Mouse (Mus musculus) stomach, embryonic 16.5 days (tissue): ENCODE measurements at regions not wholly inside any gene's neighbourhood (a gene's known extent, or its start where the extent isn't known, plus 50 kb on each side); places are given as distances from the start of the nearest gene placed in this dataset.

Experiments used
- ATAC-seq: fragments of 200-750 bp; cut with Nextera tagmentation; 2 replicates; pipeline ENCODE4 v1.8.0; 2017; ENCODE audit warnings: moderate number of reproducible peaks, moderate TSS enrichment; ENCODE audit not compliant: insufficient read depth, low FRiP score
- H3K27ac ChIP-seq: fragments of 300-500 bp; sonication (generic); 2 replicates; pipeline ENCODE4 v1.5.1; 2014; ENCODE audit warnings: low read length
- H3K27me3 ChIP-seq: fragments of 300-500 bp; sonication (generic); 2 replicates; pipeline ENCODE4 v1.6.1; 2014; ENCODE audit warnings: low read length, control low read depth, mixed read lengths; ENCODE audit not compliant: control insufficient read depth, insufficient read depth
- H3K36me3 ChIP-seq: fragments of 300-500 bp; sonication (generic); 2 replicates; pipeline ENCODE4 v1.6.1; 2014; ENCODE audit warnings: low read length; ENCODE audit not compliant: control insufficient read depth, insufficient read depth
- H3K4me1 ChIP-seq: fragments of 300-500 bp; sonication (generic); 2 replicates; pipeline ENCODE4 v1.6.1; 2014; ENCODE audit warnings: low read length, control low read depth, mixed read lengths; ENCODE audit not compliant: control insufficient read depth, insufficient read depth
- H3K4me2 ChIP-seq: fragments of 300-500 bp; sonication (generic); 2 replicates; pipeline ENCODE4 v1.6.1; 2014; ENCODE audit warnings: low read depth, low read length, mixed read lengths
- H3K4me3 ChIP-seq: fragments of 300-500 bp; sonication (generic); replicated peaks from 2 replicates; pipeline ENCODE4 v1.5.1; 2014; ENCODE audit warnings: mild to moderate bottlenecking, low read length
- H3K9ac ChIP-seq: fragments of 300-500 bp; sonication (generic); 2 replicates; pipeline ENCODE4 v1.6.1; 2014; ENCODE audit warnings: low read length
- H3K9me3 ChIP-seq: fragments of 300-500 bp; sonication (generic); replicated peaks from 2 replicates; pipeline ENCODE4 v1.6.1; 2016; ENCODE audit warnings: low read length, control low read depth; ENCODE audit not compliant: control insufficient read depth
- WGBS: fragments of 180-500 bp; shearing (Covaris S2); extraction: QIAGEN DNeasy Blood & Tissue Kit; methylation state at CpG from one replicate; pipeline ENCODE4 v1.1.7; 2014; 5-methylcytosine and 5-hydroxymethylcytosine counted together

DNA sequence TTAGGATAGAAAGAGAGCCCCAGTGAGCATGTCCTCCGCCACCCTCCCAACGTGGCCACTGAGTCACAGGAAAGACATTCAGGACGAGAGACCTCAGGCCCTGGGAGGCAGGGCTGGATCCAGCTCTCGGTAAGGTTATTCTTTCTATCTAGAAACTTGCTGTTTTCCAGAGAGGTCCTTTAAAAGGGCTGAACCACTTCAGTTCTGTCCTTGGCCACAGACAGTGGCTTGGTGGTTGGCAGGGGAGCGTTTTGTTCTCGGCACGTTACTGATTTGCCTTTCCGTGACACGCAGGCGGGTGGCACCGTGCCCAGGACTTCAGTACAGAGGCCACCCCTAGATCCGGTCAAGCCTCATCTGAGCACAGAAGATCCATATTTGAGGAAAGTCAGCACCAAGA is 130.4 kb upstream of the Slc38a2 start:
- Histone ChIP-seq H3K36me3 (no peaks in the 10 kb centered on the region), H3K4me1 (0 out of 2 replicates have a peak, but pooled peaks cover 2% of the 10 kb centered on the region), H3K4me3 (no peak overlapping the region), H3K27me3 (no peaks in the 10 kb centered on the region), H3K27ac (no peak overlapping the region; the same call in 1 of the 2 replicates), H3K4me2 (no peak overlapping the region), H3K9me3 (no peaks in the 10 kb centered on the region), H3K9ac (no peak overlapping the region)
- WGBS = 85% methylated on average over 12 of the region's 12 CpGs
- ATAC-seq = no peak

GRCm38 (mm10) chr15:96828681-96829080 is 129.2 kb upstream of the Slc38a2 start:
- Histone ChIP-seq H3K4me3 (no peak overlapping the region), H3K27me3 (no peaks in the 10 kb centered on the region), H3K4me2 (no peak overlapping the region), H3K9me3 (no peaks in the 10 kb centered on the region), H3K9ac (no peak overlapping the region), H3K27ac (no peak overlapping the region), H3K36me3 (no peaks in the 10 kb centered on the region), H3K4me1 (no peaks in the 10 kb centered on the region)
- no peak for ATAC-seq
- WGBS = 93% methylated on average over 8 of the region's 8 CpGs

DNA sequence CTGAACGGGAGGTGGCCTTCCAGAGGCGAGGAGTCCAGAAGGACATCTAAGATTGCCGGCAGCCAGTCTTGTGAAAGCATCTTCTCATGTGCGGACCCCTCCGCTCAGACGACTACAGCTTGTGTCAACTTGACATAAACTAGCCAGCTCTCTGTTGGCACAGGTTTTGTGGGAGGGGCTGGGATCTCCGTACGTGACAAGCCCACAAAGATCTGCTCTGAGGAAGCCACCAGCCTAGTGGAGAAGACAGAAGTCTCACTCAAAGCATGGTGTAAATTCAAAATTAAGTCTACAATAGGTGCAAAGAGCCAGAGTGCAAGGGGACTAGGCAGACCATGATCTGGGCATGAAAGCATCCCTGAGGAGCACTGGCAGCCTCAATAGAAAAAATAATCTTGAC is 128.4 kb upstream of the Slc38a2 start:
- no peak overlapping the region for H3K4me3 ChIP-seq
- no peak overlapping the region for H3K4me2 ChIP-seq
- H3K4me1 ChIP-seq = no peaks in the 10 kb centered on the region
- H3K9ac ChIP-seq = no peak overlapping the region
- H3K9me3 ChIP-seq = no peaks in the 10 kb centered on the region
- 56% methylated on average over 8 of the region's 8 CpGs for WGBS
- H3K36me3 ChIP-seq = no peaks in the 10 kb centered on the region
- no peak overlapping the region for H3K27ac ChIP-seq
- no peaks in the 10 kb centered on the region for H3K27me3 ChIP-seq
- ATAC-seq = no peak

DNA sequence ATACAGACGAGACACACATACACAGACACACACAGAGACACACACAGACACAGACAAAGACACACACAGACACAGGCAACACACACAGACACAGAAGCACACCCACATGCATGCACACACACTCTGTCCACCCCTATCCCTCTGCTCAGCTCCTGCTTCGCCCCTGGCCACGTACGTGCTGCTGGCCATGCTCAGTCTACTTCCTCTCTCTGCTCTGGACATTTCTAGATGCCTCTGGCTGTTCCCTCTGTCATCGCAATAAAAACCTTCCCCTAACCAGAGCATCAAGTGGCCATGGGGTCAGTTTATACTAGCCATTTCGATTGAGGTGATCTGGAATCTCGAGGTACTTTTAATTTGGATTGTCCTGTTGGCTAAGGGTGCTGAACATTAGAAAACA is 118.9 kb upstream of the Slc38a2 start:
- no peak overlapping the region for H3K27ac ChIP-seq
- no peaks in the 10 kb centered on the region for H3K4me1 ChIP-seq
- no peak overlapping the region for H3K4me3 ChIP-seq
- no peaks in the 10 kb centered on the region for H3K27me3 ChIP-seq
- no peak overlapping the region for H3K9ac ChIP-seq
- WGBS = 76% methylated on average over 7 of the region's 7 CpGs
- H3K9me3 ChIP-seq = no peaks in the 10 kb centered on the region
- H3K36me3 ChIP-seq = no peaks in the 10 kb centered on the region
- ATAC-seq = no peak
- H3K4me2 ChIP-seq = no peak overlapping the region

DNA sequence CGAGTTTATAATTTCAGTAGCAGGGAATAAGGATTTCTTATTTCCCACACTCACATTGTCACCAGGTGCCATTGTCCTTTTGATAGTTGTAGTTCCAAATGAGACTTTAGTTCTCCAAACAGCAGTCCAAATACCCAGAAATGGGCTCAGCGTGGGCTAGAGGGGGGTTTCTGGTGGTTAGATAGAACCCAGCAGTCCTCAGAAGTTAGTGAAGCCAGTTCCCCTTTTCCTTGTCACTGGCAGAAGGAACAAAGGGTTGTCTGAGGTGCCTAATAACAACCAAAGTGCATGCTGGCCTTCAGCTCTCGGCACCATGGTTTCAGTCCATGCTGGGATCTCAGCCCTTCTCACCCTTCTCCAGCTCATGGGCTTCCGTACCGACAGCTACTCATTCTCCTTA is 118.1 kb upstream of the Slc38a2 start:
- ATAC-seq = no peak
- no peak overlapping the region for H3K4me2 ChIP-seq
- no peaks in the 10 kb centered on the region for H3K36me3 ChIP-seq
- WGBS = 80% methylated on average over 5 of the region's 5 CpGs
- H3K4me3 ChIP-seq = no peak overlapping the region
- H3K27me3 ChIP-seq = no peaks in the 10 kb centered on the region
- no peaks in the 10 kb centered on the region for H3K9me3 ChIP-seq
- H3K4me1 ChIP-seq = no peaks in the 10 kb centered on the region
- H3K9ac ChIP-seq = no peak overlapping the region
- H3K27ac ChIP-seq = no peak overlapping the region

DNA sequence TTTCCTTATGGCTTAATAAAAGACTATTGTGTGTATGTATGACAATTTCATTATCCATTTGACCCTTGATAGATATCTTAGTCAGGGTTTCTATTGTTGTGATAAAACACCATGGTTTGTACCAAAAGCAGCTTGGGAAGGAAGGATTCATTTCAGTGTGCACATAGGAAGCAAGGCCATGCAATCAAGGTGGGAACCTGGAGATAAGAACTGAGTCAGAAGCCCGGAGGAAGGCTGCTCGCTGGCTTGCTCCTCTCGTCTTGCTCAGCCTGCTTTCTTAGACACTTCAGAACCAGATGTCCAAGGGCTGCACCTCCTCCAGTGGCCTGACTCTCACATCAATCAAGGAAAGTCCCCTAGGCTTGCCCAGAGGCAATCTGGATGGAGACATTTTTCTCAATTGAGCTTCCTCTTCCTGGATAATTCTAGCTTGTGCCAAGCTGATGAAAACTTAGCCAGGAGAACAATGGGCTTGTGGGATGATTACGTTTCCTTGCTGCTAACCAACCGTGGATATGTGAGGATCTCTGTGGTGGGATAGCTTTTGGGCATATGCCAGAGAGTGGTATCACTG is 117.6 kb upstream of the Slc38a2 start:
- Histone ChIP-seq H3K27me3 (no peaks in the 10 kb centered on the region), H3K27ac (no peak overlapping the region), H3K9ac (no peak overlapping the region), H3K9me3 (no peaks in the 10 kb centered on the region), H3K4me1 (no peaks in the 10 kb centered on the region), H3K36me3 (no peaks in the 10 kb centered on the region), H3K4me3 (no peak overlapping the region), H3K4me2 (no peak overlapping the region)
- ATAC-seq = no peak
- WGBS = 66% methylated on average over 5 of the region's 5 CpGs

DNA sequence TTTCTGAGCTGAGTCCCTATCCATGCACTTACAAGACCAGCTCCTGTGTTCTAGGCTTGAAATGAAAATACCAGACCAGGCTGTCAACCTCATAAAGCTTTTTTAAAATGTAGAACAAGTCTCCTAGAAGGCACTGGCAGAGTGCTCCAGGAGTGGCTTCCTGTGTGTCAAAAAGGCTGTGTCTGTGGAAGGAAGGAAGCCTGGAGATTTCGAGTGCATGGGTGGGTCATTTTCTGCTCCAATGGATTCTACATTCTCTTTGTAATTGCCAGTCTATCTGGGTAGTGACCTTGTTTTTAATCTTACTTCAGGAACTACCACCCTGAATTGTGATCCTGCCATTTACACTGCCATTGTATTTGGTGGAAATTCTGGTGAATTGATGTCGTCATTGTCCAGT is 113.9 kb upstream of the Slc38a2 start:
- no peak for ATAC-seq
- no peak overlapping the region for H3K9ac ChIP-seq
- WGBS = 77% methylated on average over 2 of the region's 2 CpGs
- H3K4me1 ChIP-seq = no peaks in the 10 kb centered on the region
- no peak overlapping the region for H3K4me2 ChIP-seq
- no peaks in the 10 kb centered on the region for H3K27me3 ChIP-seq
- no peak overlapping the region for H3K4me3 ChIP-seq
- H3K36me3 ChIP-seq = no peaks in the 10 kb centered on the region
- 0 out of 2 replicates have a peak, but pooled peaks cover 3% of the 10 kb centered on the region for H3K9me3 ChIP-seq
- H3K27ac ChIP-seq = no peak overlapping the region

DNA sequence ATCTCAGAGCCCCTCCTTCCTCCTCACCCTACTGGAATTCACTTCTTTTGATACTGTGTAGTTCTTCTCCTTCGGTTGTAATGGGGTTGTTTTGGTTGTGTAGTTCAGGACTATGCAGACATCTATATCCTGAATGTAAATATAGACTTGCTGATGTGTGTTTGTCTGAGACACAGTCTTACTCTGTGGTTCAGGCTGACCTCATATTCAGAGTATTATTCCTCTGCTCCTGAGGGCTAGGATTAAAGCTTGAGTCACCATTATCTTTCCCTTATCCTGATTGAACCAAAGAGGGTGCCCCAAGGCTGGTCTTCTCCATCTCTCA is 103.2 kb upstream of the Slc38a2 start:
- ATAC-seq = peak; percentile 69
- no peak overlapping the region for H3K4me3 ChIP-seq
- H3K9ac ChIP-seq = no peak overlapping the region
- H3K27ac ChIP-seq = peak overlapping the region; percentile 89
- H3K27me3 ChIP-seq = no peaks in the 10 kb centered on the region
- H3K36me3 ChIP-seq = no peaks in the 10 kb centered on the region
- WGBS = 30% methylated on average over 1 of the region's 1 CpGs
- H3K4me1 ChIP-seq = peaks cover 12% of the 10 kb centered on the region
- no peaks in the 10 kb centered on the region for H3K9me3 ChIP-seq
- no peak overlapping the region for H3K4me2 ChIP-seq

- 32% methylated on average over 9 of the region's 9 CpGs for WGBS
- H3K36me3 ChIP-seq = no peaks in the 10 kb centered on the region
- peak; percentile 75 for ATAC-seq
Measured at GRCm38 (mm10) chr15:96802034-96802728, 102.7 kb upstream of the Slc38a2 start.

More at GRCm38 (mm10) chr15:96802034-96802728, 102.7 kb upstream of the Slc38a2 start:
- peak overlapping the region; percentile 89 for H3K27ac ChIP-seq
- H3K4me3 ChIP-seq = no peak overlapping the region
- H3K9ac ChIP-seq = no peak overlapping the region
- no peak overlapping the region for H3K4me2 ChIP-seq
- no peaks in the 10 kb centered on the region for H3K9me3 ChIP-seq
- H3K27me3 ChIP-seq = no peaks in the 10 kb centered on the region
- peaks cover 16% of the 10 kb centered on the region for H3K4me1 ChIP-seq
